Mouse (Mus musculus): Measurements from ENCODE around the gene Phtf1. TPM values are rescaled to one million over a fixed set of nuclear protein-coding genes. Genes with fewer than 3 reads are reported as not detected.

Phtf1 gene
- total RNA-seq (2022) = 1 to 10 TPM; 4.9 to 6.9 (median 6.4) TPM

- DNase-seq (ENCODE audit: low spot score) = peak; percentile 83
These were observed at the start of gene Phtf1 for GRCm38 (mm10) chr3:103967861-103968691. TSS of gene Phtf1 (plus strand) at chr3:103968110.

GRCm38 (mm10) chr3:103920094-103920493, 47.8 kb upstream of the Phtf1 start:
- no peak for DNase-seq (ENCODE audit: low spot score)

- no peak for DNase-seq (ENCODE audit: low spot score)
These were observed 42.6 kb upstream of the Phtf1 start for GRCm38 (mm10) chr3:103925302-103925701.

- DNase-seq (ENCODE audit: low spot score) = no peak
These were observed 40.4 kb upstream of the Phtf1 start for GRCm38 (mm10) chr3:103927511-103927910.

- DNase-seq (ENCODE audit: low spot score) = no peak
These were observed 22.9 kb upstream of the Phtf1 start for GRCm38 (mm10) chr3:103944794-103945562.

- DNase-seq (ENCODE audit: low spot score) = no peak
These were observed 19.2 kb upstream of the Phtf1 start for GRCm38 (mm10) chr3:103948666-103949065.

GRCm38 (mm10) chr3:103960622-103961021, 7.3 kb upstream of the Phtf1 start:
- DNase-seq (ENCODE audit: low spot score) = no peak

GRCm38 (mm10) chr3:103967231-103967630, 679 bp upstream of the Phtf1 start:
- no peak for DNase-seq (ENCODE audit: low spot score)

- peak; percentile 5 for DNase-seq (ENCODE audit: low spot score)
These were observed 791 bp downstream of the Phtf1 start for GRCm38 (mm10) chr3:103968701-103969100.

- no peak for DNase-seq (ENCODE audit: low spot score)
These were observed 3.2 kb downstream of the Phtf1 start for GRCm38 (mm10) chr3:103971157-103971556.

- no peak for DNase-seq (ENCODE audit: low spot score)
These were observed 16.6 kb downstream of the Phtf1 start for GRCm38 (mm10) chr3:103984556-103984955.

GRCm38 (mm10) chr3:103985194-103985593, 17.3 kb downstream of the Phtf1 start:
- no peak for DNase-seq (ENCODE audit: low spot score)

- no peak for DNase-seq (ENCODE audit: low spot score)
These were observed 20.0 kb downstream of the Phtf1 start for GRCm38 (mm10) chr3:103987831-103988432.

- no peak for DNase-seq (ENCODE audit: low spot score)
These were observed 21.4 kb downstream of the Phtf1 start for GRCm38 (mm10) chr3:103989352-103989751.

GRCm38 (mm10) chr3:103991271-103991670, 23.4 kb downstream of the Phtf1 start:
- DNase-seq (ENCODE audit: low spot score) = no peak

GRCm38 (mm10) chr3:103998724-103999123, 30.8 kb downstream of the Phtf1 start:
- no peak for DNase-seq (ENCODE audit: low spot score)

- no peak for DNase-seq (ENCODE audit: low spot score)
These were observed 39.1 kb downstream of the Phtf1 start for GRCm38 (mm10) chr3:104006896-104007466.

GRCm38 (mm10) chr3:104007479-104007878, 39.6 kb downstream of the Phtf1 start:
- DNase-seq (ENCODE audit: low spot score) = no peak

GRCm38 (mm10) chr3:104009924-104010662, 42.2 kb downstream of the Phtf1 start:
- no peak for DNase-seq (ENCODE audit: low spot score)

GRCm38 (mm10) chr3:104011972-104012371, 44.1 kb downstream of the Phtf1 start:
- DNase-seq (ENCODE audit: low spot score) = no peak

- DNase-seq (ENCODE audit: low spot score) = no peak
These were observed 50.0 kb downstream of the Phtf1 start for GRCm38 (mm10) chr3:104017931-104018330.

Data from heart, adult 8-10 months (tissue).